Mouse (Mus musculus) embryonic fibroblast, embryonic 13.5 days (primary cell): Measurements from ENCODE around the gene Gm45716. TPM values are rescaled to one million over a fixed set of nuclear protein-coding genes. Genes with fewer than 3 reads are reported as not detected.
"Not testable (repeated sequence)": the region's sequence is repeated elsewhere in the genome, so short reads cannot be mapped to it uniquely, and the experiment has no call there.

Source experiments
- H3K27ac ChIP-seq: 2 replicates; pipeline ENCODE4 v1.5.1; 2012; ENCODE audit warnings: low read length, control low read depth, inconsistent platforms; ENCODE audit not compliant: insufficient read depth
- H3K4me1 ChIP-seq: 2 replicates; pipeline ENCODE4 v1.6.1; 2011; ENCODE audit warnings: low read length; ENCODE audit not compliant: control insufficient read depth, insufficient read depth
- H3K4me3 ChIP-seq: 2 replicates; pipeline ENCODE4 v1.5.1; 2011; ENCODE audit warnings: mild to moderate bottlenecking, control low read depth, low read length; ENCODE audit not compliant: insufficient read depth
- CTCF ChIP-seq: IDR thresholded peaks from 2 replicates; pipeline ENCODE4 v1.5.1; 2011; ENCODE audit warnings: mild to moderate bottlenecking, control low read depth, low read length, moderate library complexity, borderline replicate concordance; ENCODE audit not compliant: insufficient read depth
- POLR2A ChIP-seq: IDR thresholded peaks from 2 replicates; pipeline ENCODE4 v1.6.1; 2011; ENCODE audit warnings: low read depth, mild to moderate bottlenecking, control low read depth, low read length, moderate library complexity
- polyA plus RNA-seq: library from polyadenylated mRNA; stranded (reverse); fragments of >200 nt; gene quantifications from 2 replicates; pipeline ENCODE4 v1.2.4, GENCODE M21; 2011; ENCODE audit warnings: low read depth; ENCODE audit not compliant: missing spikeins, insufficient read length

Gene Gm45716
- polyA plus RNA-seq, 1 experiment = 0.68 TPM

- Histone ChIP-seq H3K27ac (no peak overlapping the region), H3K4me1 (no peaks in the 10 kb centered on the region), H3K4me3 (no peak overlapping the region)
- TF ChIP-seq CTCF (no peak), POLR2A (no peak)
Measured at GRCm38 (mm10) chr11:90276561-90276960, 89.1 kb downstream of the Gm45716 start.

GRCm38 (mm10) chr11:90280069-90280468 is 92.6 kb downstream of the Gm45716 start:
- Histone ChIP-seq H3K27ac (no peak overlapping the region), H3K4me1 (no peaks in the 10 kb centered on the region), H3K4me3 (no peak overlapping the region)
- no peak for TF ChIP-seq CTCF
- no peak for TF ChIP-seq POLR2A

- not testable (repeated sequence) for H3K4me3 ChIP-seq, H3K27ac ChIP-seq, H3K4me1 ChIP-seq
Measured at GRCm38 (mm10) chr11:90281943-90282342, 94.5 kb downstream of the Gm45716 start.

DNA sequence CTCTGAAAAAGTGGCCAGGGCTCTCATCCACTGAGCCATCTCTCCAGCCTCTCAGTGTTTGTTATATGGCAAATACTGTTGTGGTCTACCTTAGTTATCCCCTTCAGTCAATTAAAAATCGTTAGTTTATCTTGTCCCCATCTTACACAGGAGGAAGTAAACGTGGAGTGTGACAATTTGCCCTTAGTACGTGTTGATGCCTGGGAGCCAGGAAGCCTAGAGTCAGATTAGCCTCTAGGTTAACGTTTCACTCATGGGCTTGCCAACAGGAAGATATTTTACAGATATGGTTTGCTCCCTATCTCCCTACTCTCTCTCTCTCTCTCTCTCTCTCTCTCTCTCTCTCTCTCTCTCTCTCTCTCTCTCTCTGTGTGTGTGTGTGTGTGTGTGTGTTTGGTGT is 95.7 kb downstream of the Gm45716 start:
- Histone ChIP-seq H3K27ac (no peak overlapping the region), H3K4me3 (no peak overlapping the region), H3K4me1 (no peaks in the 10 kb centered on the region)
- TF ChIP-seq POLR2A (no peak), CTCF (no peak)

DNA sequence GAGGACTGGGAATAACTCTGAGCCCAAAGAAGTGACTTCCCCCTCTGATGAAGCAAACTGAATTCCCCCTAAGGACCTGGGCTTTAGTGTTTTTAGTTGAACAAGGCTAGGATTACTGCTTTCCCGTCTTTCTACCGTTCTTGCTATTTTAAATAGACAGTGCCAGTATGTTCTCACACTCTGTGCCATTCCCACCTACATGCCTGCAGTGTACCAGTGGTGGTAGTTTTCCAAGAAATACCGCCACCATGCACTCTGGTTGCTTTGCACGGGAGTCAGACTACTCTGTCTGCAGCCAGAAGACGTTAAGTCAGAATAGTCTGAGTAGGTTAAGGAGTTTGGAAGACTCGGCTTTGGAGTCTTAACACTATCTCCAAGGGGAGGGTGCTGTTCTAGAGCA is 96.1 kb downstream of the Gm45716 start:
- Histone ChIP-seq H3K4me3 (no peak overlapping the region), H3K4me1 (no peaks in the 10 kb centered on the region), H3K27ac (no peak overlapping the region)
- no peak for TF ChIP-seq POLR2A
- TF ChIP-seq CTCF = no peak

GRCm38 (mm10) chr11:90284079-90284478 is 96.6 kb downstream of the Gm45716 start:
- Histone ChIP-seq H3K4me1 (no peaks in the 10 kb centered on the region), H3K27ac (no peak overlapping the region), H3K4me3 (no peak overlapping the region)
- no peak for TF ChIP-seq CTCF
- no peak for TF ChIP-seq POLR2A

DNA sequence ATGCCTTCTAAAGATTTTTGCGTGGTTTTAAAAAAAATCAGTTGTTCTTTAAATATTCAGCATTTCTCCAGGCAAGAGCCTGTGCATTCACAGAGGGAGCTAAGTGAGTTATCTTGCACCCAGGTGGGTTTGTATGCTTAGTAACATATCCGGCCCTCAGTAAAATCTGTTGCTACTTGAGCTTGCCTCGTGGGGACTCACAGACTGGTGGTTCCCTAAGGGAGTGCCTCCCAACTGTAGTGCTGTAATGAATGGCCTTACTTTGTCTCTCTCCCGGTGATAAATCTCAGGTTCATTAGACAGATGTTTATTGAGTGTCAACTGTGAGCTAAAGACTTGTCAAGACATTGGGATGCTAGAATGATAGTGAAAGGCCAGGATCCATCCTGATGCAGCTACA is 97.1 kb downstream of the Gm45716 start:
- Histone ChIP-seq H3K4me1 (no peaks in the 10 kb centered on the region), H3K27ac (no peak overlapping the region), H3K4me3 (no peak overlapping the region)
- TF ChIP-seq POLR2A (no peak), CTCF (no peak)

- H3K4me3 ChIP-seq = no peak overlapping the region
- no peak overlapping the region for H3K27ac ChIP-seq
- TF ChIP-seq POLR2A (no peak), CTCF (no peak)
- no peaks in the 10 kb centered on the region for H3K4me1 ChIP-seq
Measured at GRCm38 (mm10) chr11:90286550-90287154, 99.2 kb downstream of the Gm45716 start.

- H3K4me1 ChIP-seq = no peaks in the 10 kb centered on the region
- TF ChIP-seq CTCF = no peak
- TF ChIP-seq POLR2A = no peak
- H3K4me3 ChIP-seq = no peak overlapping the region
- H3K27ac ChIP-seq = no peak overlapping the region
Measured at GRCm38 (mm10) chr11:90291156-90291555, 103.7 kb downstream of the Gm45716 start.

DNA sequence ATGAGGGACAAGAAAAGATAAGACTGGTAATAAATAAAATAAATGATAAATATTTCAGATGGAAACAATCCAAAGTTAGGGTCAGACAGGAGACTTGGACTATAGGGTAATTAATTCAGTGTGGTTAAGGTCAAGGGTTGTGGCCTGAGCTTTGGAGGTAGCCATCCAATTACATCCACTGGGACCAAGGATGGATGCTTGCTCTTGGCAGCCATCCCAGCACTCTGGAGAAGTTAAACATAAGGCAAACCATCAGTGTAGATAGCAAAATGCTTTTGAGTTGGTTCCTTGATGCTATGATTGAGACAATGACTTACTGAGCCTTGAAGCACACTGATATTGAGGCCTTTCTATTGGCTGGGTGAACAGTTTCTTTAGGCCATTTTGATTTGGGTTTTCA is 105.3 kb downstream of the Gm45716 start:
- no peak for TF ChIP-seq POLR2A
- H3K4me3 ChIP-seq = no peak overlapping the region
- H3K27ac ChIP-seq = no peak overlapping the region
- H3K4me1 ChIP-seq = no peaks in the 10 kb centered on the region

GRCm38 (mm10) chr11:90294622-90295021 is 107.1 kb downstream of the Gm45716 start:
- TF ChIP-seq POLR2A (no peak), CTCF (no peak)
- H3K4me1 ChIP-seq = no peaks in the 10 kb centered on the region
- H3K27ac ChIP-seq = no peak overlapping the region

More at GRCm38 (mm10) chr11:90294622-90295021, 107.1 kb downstream of the Gm45716 start:
- H3K4me3 ChIP-seq = no peak overlapping the region

Other genes starting within 250 kb of the Gm45716 start
- 3.8 and 4.1 TPM in 2 replicates for gene Pctp, start 184.8 kb upstream of the Gm45716 start, polyA plus RNA-seq
- 1.7 and 6.4 TPM in 2 replicates for gene Tmem100, start 157.3 kb upstream of the Gm45716 start, polyA plus RNA-seq
- gene Mmd, start 61.8 kb downstream of the Gm45716 start, polyA plus RNA-seq = 43.4 and 75.6 TPM in 2 replicates
- 0.62 and 2.8 TPM in 2 replicates for gene Hlf, start 203.2 kb downstream of the Gm45716 start, polyA plus RNA-seq